In the genomic region with DNA sequence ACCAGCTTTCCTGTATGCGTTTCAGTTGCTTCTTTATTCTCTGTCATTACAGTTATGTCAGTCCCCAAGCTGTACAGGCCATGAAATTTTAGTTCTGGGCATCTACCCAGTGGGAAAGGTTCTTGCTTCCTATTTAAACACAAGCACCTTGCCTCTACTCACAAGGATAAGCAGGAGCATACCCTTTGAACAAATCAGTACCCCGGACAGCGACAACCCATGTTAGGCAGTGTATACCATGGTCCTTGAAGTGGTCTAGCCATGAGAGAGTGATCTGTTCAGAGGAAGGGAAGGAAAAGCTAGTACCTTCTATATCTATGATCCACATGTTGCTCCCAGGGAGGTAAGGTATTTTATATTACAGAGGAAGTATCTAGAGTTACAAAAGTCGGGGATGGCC, we compare ENCODE assay signal across 8 mouse cellular contexts.
DNase-seq lines count a peak whose midpoint lies in the region; ATAC-seq lines count a peak whose summit lies in the region.
"Had no signal": no experiment of that assay in that cellular context is flagged by ENCODE, and none has a peak within 500 bp of the region (broad histone marks: within the 10 kb centered on the region; RNA-seq: fewer than 3 reads in every experiment).

No protein-coding gene starts in this region.

- WGBS in kidney, embryonic 15.5 days = 68% methylated on average over 4 of the region's 4 CpGs
- WGBS in limb, embryonic 10.5 days = 72% methylated on average over 4 of the region's 4 CpGs

- H3K4me2 ChIP-seq in kidney, embryonic 15.5 days = no peak overlapping the region

- no peak for DNase-seq in kidney, adult 18-20 months
- DNase-seq in ES-CJ7 (ENCODE audit: low read depth, low spot score) (peak; percentile 70), WW6 (ENCODE audit: low read depth, low spot score) (peak; percentile 14)
- DNase-seq in limb, embryonic 10.5 days (ENCODE audit: low spot score) = peak; percentile 74
- DNase-seq in cerebellum, adult 11-12 months = no peak
- no peak for DNase-seq in frontal cortex, postnatal 14 days (ENCODE audit: low spot score in 2 of 2)

- H3K4me3 ChIP-seq in kidney, embryonic 15.5 days (replicated peaks) = no peak overlapping the region
- H3K4me3 ChIP-seq in limb, embryonic 10.5 days = no peak overlapping the region
- H3K4me3 ChIP-seq: left cerebral cortex, adult 2 months had no signal

- H3K9me3 ChIP-seq in kidney, embryonic 15.5 days (replicated peaks) = no peaks in the 10 kb centered on the region
- no peaks in the 10 kb centered on the region for H3K9me3 ChIP-seq in limb, embryonic 10.5 days (replicated peaks)

- H3K27me3 ChIP-seq in kidney, embryonic 15.5 days = no peaks in the 10 kb centered on the region
- no peaks in the 10 kb centered on the region for H3K27me3 ChIP-seq in limb, embryonic 10.5 days (ENCODE audit: low read depth, poor library complexity, severe bottlenecking)

- no peak overlapping the region for H3K9ac ChIP-seq in kidney, embryonic 15.5 days

- no peaks in the 10 kb centered on the region for H3K36me3 ChIP-seq in kidney, embryonic 15.5 days
- no peaks in the 10 kb centered on the region for H3K36me3 ChIP-seq in limb, embryonic 10.5 days

- H3K27ac ChIP-seq in kidney, embryonic 15.5 days = no peak overlapping the region
- no peak overlapping the region for H3K27ac ChIP-seq in limb, embryonic 10.5 days
- H3K27ac ChIP-seq: left cerebral cortex, adult 2 months had no signal

- ATAC-seq in kidney, embryonic 15.5 days (replicated peaks; ENCODE audit: low FRiP score) = 0 out of 2 replicates have a peak, but pooled peaks have one; percentile 62

- H3K4me1 ChIP-seq in kidney, embryonic 15.5 days = no peaks in the 10 kb centered on the region
- H3K4me1 ChIP-seq in limb, embryonic 10.5 days = no peaks in the 10 kb centered on the region; the same call in 1 of the 2 replicates

Comparison
In these comparisons a context has a peak if more than half of its experiments do, and no peak if none do; other contexts are left out.
1. DNase-seq: peak in ES-CJ7 (single experiment), WW6 (single experiment) and limb, embryonic 10.5 days (single experiment); none in kidney, adult 18-20 months (single experiment), cerebellum, adult 11-12 months (single experiment) and frontal cortex, postnatal 14 days (0 of 2).